Mouse (Mus musculus) urinary bladder, adult 2 months (tissue): ENCODE measurements around the gene Unk. TPM values are rescaled to one million over a fixed set of nuclear protein-coding genes. Genes with fewer than 3 reads are reported as not detected.
"Not testable (repeated sequence)": the region's sequence is repeated elsewhere in the genome, so short reads cannot be mapped to it uniquely, and the experiment has no call there.

Experiments used
- DNase-seq: peaks from one replicate; pipeline ENCODE4 v3.0.0; 2022; ENCODE audit warnings: low spot score
- polyA plus RNA-seq: library from polyadenylated mRNA; depleted of rRNA; stranded (reverse); fragments of >200 nt; gene quantifications from 2 replicates; pipeline ENCODE4 v1.2.3, GENCODE M21; 2012

Gene Unk
- polyA plus RNA-seq, 1 experiment: 23.3 TPM

DNA sequence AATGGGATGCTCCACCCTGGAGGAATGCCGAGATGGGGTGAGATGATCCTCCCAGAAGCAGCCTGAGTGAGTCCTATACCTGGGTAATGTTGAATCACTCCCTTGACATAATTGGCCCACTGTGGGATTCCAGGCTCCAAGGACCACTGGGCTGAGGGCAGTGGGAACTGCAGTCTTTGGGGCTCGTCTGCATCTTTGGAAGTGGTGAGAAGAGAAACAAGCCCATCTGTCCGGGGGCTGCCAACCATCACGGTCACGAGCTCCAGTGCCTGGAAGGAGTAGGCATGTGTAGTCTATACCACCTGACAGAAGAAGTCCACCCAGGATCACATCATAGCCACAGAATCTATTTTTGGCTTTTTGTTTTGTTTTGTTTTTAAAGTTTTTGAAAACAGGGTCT is 19.2 kb upstream of the Unk start:
- no peak for DNase-seq

DNA sequence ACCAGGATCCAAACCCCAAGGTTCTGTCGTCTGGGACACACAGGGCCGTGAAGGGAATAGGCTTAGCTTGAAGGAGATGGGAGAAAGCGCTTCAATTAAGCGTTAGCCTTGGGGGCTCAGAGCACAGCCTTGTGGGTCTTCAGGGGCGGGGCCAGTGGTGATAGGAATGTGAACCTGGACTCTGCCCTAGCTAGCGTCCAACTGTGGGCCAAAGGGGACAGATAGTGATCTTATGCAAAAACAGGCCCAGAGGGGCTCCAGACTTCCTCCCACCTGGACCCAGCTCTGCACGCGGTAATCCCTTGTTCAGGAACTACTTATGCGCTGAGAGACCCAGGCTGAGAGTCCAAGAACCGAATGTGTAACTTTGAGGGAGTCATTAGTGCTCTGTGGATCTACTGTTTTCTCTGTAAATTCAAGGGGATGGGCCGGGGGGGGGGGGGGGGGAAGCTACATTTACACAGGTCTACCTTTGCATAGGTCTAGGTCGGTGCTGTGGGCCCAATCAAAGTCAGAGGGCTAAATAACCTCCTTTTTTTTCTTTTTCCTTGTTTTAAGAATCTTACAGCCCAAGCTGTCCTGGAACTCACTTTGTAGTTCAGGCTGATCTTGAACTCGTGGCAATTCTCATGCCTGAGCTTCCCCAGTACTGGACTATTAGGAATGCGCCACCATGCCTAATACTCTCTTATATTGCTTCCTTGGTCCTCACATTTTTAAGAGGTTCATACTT is 18.4 kb upstream of the Unk start:
- DNase-seq: no peak

DNA sequence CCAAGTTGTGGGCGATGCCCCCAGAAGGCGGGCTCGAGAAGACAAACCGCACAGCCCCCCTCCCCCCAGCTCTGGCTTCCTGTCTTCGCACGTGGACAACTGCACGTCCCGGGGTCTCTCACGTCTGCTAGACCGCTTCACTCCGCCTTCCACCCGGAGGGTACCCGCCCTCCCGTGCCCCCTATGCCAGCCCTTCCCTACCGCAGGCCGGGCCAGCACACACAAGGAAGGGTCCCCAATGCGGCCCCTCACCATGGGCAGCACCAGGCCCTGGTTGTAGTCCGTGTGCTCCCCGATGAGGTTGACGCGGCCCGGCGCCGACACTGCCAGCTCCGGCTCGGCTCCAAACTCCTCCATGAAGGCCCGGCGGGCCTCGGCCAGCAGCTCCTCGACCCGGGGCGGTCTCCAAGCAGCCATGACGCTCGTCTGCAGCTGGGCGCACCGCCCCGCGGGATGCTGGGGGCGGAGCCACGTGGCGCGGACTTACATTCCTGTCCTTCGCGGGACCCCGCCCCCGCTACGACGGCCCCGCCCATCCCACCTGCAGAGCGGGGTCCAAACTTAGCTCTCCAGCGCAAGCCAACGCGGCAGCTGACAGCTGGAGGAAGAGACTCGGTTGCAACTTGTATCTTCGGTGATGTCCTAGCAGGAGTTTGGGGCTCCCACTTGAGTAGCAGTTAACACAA is 17.7 kb upstream of the Unk start, which contains the start of gene Galk1:
Gene Galk1 (minus strand): TSS at position 458 of the 686 bp plus-strand sequence.
- peak; percentile 67 for DNase-seq

DNA sequence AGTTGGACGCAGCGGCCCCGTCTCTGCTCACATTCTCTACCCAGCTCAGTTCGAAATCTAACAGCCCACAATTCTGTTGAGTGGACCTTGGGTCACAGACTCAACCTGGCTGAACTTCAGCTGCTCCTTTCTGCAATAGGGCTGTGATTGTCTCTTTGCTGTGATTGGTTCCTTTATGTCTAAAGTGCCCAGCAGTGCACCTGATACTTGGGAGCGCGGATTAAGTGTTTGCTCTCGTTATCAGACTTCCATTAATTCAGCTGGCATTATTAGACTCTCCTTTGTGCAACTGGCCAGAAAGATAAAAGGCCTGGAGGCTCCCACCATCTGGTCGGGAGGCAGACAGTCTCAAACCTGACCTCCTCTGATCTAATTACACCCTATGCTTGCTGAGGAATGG is 15.3 kb upstream of the Unk start:
- no peak for DNase-seq

DNA sequence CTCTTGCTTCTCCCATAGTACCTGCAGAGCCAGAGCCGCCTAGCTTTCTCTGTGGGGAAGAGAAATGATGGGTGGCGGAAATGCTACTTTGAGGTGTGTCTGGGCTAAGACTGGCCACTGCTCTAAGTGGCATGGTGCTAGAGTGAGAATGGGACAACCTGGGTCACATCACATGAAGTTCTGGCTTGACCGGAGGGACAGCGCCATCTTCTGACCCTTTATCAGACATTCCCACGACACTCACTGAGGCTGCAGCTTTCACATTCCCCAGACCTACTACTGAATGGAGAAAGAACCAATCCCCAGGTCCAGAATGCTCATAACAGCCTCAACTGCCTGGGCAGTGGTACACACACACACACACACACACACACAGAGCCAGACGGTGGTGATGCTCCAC is 12.0 kb upstream of the Unk start:
- no peak for DNase-seq

DNA sequence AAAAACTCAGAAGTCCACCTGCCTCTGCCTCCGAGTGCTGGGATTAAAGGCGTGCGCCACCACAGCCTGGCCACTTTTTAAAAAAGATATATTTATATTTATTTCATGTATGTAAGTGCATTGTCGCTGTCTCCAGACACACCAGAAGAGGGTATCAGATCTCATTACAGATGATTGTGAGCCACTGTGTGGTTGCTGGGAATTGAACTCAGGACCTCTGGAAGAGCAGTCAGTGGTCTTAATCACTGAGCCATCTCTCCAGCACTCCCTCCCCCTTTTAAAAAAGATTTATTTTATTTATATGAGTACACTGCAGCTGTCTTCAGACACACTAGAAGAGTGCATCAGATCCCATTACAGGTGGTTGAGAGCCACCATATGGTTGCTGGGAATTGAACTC is 11.3 kb upstream of the Unk start:
- not testable (repeated sequence) for DNase-seq

DNA sequence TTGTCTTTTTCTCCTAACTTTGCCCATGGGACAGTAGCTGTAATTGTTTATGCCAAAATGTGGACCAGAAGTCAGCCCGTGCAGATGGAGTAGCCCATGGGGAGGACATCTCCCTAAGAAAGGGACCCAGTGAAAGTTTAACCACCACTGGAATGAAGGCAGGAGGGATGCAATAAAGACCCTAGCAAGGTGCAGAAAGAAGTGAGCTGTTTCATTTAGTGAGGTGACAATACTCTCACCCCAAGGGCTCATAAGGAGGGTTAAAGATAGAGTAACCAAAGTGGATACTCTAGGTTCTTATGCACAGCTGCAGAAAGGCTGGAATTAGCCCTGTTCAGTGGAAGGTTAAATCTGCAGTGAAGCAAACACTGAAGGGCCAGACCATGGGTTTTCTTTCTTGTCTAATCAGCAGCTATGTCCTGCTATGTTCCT is 10.7 kb upstream of the Unk start:
- no peak for DNase-seq

DNA sequence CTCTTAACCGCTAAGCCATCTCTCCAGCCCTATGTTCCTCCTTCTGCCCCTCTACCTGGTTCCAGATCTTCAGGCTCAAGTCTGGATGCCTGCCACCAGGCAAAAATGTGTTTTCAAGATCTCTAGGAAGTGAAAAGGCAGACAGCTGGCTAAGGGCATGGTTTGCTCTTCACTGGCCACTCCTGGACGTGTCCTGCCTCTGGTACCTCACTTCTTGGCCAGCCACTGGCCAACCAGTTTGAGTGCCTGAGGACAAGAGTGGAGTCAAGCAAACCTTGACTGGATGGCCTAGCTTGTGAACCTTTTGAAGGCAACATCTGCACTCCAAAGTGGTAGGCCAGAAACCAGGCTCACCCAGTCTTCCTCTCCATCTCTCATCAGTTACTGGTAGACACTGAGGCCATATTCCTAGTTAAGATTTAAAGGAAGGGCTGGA is 10.1 kb upstream of the Unk start:
- DNase-seq: no peak

DNA sequence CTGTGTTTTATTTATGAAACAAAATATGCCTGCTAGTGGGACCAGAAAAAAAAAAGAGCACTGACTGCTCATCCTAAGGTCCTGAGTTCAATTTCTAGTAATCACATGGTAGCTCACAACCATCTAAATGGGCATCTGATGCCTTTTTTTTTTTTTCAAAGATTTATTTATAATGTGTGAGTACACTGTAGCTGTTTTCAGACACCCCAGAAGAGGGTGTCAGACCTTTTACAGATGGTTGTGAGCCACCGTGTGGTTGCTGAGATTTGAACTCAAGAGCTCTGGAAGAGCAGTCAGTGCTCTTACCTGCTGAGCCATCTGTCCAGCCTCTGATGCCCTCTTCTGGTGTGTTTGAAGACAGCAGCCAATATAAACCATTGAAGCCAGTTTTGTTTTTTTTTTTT is 9.6 kb upstream of the Unk start:
- DNase-seq: no peak

DNA sequence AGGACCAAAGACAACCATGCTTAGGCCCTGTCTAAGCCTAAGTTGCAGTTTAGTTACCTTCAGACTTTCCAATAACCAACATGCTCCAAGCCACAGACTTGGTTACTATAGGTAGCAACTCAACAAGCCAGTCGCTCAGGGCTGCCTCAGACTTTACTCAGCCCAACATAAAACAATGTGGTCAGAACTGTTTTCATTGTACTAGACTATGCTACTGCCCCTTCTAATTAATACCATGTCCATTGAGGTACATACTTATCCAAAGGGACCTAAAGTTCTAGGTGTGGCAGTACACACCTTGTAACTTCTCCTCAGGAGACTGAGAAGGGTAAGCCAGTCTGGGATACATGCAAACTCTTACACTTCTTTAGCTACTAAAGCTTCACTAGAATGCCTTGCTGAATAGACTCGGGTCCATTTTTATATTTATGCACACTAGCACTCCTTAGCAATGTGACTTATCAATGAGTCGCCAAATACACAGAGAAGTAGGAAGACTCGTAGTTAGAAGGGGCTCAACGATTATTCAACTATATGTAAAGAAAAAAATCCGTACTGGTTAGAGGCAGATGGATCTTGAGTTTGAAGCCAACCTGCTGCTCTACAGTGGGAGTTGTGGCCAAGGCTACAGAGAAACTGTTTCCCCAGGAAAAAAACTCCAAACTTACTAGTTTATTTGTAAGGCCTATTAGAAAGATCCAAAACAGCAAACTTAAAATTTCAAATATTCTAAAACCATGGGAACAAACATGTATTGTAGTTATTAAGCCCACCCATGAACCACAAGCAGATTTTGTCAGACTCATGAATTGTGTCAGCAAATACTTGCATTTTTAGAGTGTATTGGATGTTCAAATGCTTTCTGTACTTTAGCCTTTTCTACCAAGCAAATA is 8.5 kb upstream of the Unk start:
- DNase-seq: no peak

DNA sequence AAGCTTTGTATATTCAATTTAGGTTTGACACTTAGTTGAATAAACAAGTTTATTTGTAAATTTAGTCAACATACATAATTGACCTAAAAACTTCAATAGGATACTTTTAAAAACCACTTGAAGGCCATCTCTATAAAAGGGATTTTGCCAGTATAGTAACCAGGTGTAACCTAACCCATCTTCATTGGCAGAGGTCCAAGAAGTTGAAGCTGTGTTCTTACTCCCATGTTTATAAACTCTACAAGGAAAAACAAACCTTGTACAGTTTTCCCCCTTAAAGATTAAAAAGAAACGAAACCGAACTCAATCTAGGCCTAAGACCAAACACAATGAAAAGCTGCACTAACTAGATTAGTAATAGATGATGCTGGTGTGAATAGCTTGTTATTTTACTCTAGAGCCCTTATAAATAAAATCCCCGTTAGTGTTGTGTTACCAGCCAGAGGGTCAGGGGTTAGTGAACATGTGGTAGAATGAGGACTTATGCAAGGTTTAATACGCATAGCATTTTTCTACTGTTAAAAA is 7.8 kb upstream of the Unk start:
- DNase-seq: no peak

DNA sequence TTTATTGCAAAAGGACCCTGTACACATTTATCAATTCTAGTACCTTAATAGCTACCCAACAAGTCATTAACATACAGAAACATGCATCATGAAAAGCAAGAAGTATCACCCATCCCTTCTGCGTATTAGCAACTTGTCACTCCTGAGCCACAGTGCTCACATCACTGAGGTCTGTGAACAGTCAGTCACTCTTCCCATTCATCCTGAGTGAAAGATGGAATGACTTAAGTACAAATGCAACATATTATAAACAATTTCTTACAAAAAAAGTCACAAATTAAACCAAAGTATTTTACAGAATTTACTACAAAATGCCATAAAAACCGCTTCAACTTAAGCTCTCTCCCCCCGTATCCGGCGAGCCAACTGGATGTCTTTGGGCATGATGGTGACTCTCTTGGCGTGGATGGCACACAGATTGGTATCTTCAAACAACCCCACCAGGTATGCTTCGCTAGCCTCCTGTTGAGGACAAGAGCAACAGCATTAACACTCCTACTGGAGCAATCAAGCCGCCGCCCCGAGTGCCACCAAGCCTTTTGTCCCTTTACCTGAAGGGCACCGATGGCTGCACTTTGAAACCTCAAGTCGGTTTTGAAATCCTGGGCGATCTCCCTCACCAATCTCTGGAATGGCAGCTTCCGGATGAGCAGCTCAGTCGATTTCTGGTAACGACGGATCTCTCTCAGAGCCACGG is 6.9 kb upstream of the Unk start:
- DNase-seq: not testable (repeated sequence)

DNA sequence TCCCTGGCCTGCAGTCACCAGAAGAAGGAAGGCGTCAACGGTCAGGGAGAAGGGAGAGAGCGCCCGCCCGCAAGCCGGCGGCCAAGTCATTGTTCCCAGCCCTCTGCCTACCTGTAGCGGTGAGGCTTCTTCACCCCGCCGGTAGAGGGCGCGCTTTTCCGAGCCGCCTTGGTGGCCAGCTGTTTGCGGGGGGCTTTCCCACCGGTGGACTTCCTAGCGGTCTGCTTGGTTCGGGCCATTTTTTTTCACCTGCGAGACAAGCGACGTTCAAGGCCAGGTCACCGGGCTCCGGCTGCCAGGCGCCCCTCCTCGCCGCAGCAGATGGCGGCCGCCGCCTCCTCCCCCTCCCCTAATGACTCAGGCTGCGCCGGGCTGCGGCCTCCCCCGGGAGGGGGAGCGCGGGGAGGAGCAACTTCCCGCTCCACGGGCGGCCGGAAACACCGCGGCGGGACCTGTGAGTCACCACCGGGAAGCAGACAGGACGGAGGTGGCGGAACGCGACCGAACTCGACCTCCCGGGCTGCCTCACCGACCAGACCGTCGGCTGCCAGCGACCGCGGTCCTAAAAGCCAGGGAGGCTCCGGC is 6.3 kb upstream of the Unk start:
- DNase-seq: peak; percentile 97

DNA sequence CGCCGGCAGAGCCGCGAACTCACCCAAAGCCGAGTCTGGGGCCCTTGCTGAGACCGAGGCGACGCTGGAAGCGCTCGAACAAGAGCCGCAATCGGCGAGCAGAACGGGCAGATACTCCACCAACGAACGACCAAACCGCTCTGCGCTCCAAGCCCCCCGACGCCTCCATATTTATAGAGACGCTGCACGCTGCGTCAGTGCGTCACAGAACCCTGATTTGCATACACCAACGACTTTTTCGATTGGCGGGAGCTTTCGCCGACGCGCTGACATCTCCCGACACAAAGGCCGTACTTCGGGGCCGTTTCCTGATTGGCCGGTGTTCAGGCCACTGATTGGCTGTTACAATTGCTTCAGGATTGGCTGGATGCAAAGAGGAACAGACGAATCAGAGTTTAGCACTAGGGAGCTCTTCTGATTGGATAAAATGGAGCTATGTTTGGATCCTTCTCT is 5.7 kb upstream of the Unk start:
- DNase-seq: no peak

DNA sequence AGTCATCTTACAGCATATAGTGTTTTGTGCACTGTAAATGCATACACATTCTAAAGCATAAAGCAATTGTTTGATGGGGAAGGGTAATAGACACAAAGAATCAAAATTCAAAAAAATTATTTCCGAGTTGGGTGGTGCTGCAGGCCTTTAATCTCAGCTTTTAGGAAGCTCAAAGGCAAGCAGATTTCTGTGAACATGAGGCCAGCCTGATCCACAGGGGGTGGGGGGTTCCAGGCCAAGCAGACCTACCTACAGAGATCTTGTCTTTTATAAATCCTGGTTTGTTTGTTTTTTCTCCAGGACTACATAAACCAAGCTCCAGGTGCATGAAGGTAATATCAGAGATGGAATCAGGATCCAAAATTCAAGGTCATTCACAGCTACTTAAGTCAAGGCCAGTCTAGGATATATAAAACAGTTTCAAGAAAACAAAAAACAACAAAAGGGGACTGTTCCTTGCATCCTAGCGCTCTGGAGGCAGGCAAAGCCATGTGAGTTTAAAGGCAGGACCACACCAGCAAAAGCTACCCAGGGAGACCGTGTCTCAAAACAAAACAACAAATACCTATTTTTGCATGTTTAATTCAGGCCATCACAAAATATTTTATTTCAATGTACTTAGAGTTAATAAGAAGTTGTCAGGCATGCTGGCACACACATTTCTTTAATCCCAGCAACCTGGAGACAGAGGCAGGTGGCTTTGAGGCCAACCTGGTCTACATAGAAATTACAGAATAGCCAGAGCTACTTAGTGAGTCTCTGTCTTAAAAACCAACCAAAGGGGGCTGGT is 4.9 kb upstream of the Unk start:
- DNase-seq: no peak

DNA sequence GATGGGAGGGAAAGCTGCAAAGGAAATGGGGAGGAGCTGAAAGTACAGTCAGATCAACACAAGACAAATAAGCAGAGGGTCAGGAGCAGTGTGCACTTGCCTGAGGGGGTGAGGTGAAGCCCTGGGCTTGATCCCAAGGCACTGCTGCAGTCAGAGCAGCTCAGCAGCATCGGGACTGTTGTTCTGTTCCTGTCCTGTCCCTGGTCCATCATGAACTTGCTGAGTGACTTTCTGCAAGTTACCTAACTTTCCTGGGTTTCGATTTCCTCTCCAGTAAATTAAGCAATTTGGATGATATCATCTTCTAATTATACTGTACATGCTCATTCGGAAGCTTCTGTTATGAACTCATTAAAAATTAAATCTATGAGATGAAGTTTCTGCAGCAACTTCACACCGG is 2.4 kb upstream of the Unk start, which contains the start of gene H3f3b:
Gene H3f3b (minus strand): TSS at position 207 of the 400 bp plus-strand sequence.
- no peak for DNase-seq

DNA sequence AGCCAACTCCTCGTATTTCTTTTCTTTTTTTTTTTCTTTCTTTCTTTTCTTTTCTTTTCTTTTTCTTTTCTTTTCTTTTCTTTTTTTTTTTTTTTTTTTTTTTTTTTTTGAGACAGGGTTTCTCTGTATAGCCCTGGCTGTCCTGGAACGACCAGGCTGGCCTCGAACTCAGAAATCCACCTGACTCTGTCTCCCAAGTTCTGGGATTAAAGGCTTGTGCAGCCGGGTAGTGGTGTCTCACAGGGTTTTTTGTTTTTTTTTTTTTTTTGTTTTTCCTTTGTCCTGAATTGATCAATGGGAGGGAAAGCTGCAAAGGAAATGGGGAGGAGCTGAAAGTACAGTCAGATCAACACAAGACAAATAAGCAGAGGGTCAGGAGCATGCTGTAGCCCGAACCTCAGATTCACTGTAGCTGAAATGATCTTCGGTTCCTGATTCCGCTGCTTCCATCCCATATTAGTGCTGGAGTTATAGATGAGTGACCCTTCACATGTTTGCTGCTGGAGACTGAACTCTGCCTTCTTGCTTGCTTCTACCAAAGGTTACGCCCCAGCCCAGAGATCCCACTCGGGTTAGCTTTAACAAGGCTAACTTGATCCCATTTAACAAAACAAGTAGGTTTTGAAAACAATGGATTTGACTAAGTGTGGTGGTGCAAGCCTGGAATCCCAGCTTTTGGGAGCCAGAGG is 1.8 kb upstream of the Unk start:
- DNase-seq: no peak

DNA sequence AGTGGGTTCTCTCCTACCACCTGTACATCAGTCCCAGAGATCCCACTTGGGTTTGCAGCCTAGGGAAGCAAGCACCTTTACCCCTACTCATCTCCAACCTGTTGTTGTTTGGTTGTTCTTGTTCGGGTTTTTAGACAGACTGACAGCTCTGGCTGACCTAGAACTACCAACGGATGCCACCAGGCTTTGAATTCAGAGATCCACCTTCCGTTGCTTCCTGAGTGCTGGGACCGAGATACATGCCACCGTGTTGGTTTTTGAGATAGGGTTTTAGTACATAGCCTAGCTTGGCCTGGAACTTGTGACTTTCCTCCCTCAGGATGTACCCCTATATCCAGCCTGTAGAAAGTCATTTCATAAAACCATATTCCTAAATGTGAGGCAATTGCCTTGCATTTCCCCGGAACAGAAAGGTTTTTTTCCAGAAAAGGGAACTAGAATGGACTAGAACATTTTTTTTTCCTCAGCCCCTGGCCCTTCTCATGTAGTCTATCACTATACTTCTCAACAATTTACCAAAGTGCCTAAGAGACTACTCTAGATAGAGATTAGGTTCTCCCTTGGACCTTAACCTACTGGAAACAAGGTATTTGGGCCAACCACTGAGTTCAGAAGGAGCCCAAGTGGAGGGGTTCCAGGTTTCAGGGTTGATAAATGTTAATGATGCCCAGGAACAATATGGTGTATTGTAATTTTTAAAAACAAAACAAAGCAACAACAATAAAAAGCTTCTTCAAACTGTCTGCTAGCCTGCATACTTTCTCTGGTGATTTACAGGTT is 846 bp upstream of the Unk start:
- DNase-seq: no peak
